Mouse (Mus musculus): Measurements from ENCODE around the gene Sytl1. TPM values are rescaled to one million over a fixed set of nuclear protein-coding genes. Genes with fewer than 3 reads are reported as not detected.

Sytl1 gene
- total and polyA plus RNA-seq, 3 experiments, result 0.05 to 2.5 (median 1.4) TPM

DNA sequence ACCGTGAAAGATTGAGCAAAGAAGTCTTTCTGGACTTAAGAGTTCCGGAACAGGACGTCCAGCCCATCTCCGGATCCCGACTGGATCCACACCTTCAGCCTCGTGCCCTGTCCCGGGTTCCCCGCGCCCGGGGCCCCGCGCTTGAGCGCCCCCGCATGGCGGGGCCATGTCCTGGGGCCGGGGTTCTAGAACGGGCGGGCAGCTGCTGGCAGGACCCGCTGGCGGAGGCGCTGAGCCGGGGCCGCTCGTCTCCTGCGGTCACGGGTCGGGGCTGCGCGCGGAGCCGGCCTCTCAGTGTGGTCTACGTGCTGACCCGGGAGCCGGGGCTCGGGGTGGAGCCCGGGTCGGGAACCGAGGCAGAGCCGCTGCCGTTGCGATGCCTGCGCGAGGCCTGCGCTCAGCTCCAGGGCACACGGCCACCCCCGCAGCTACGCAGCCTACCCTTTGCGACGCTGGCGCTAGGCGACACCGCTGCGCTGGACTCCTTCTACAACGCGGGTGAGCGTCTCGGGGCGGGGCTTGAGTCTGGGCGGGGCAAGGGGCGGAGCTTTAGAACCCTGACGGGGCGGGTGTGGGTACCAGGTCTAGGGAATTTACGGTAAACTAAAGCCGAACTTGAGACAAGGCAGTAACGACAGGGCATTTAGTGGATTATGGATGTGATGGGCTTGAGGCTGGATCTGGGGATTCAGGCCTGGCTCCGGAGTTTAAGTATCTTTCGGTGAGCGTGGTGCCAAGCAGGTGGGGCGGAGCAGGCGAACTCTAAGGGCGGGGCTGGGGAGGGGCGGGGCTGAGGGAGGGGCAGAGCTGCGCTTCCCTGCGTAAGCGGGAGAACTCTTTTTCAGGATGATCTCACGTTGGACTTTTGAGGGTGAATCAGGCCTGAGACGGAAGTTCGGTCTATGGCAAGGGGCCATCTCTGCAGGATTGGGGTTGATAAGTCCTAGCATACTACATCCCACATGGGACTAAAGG lies 21.7 kb downstream of the Sytl1 start:
- peak; percentile 55 for ATAC-seq (ENCODE audit: extremely low read depth, insufficient number of reproducible peaks, low FRiP score, poor library complexity, severe bottlenecking)
- TF ChIP-seq GATA2 (IDR thresholded peaks at IDR 0.05; ENCODE audit: borderline replicate concordance, low read depth, low read length), result no peak
- no peak for TF ChIP-seq CTCF (IDR thresholded peaks at IDR 0.05; ENCODE audit: low read depth, low read length)
- no peak for TF ChIP-seq GATA1 (IDR thresholded peaks at IDR 0.05; ENCODE audit: borderline replicate concordance, low read length)
- TF ChIP-seq POLR2AphosphoS5 (IDR thresholded peaks at IDR 0.05; ENCODE audit: insufficient replicate concordance, low read depth, low read length), result no peak
- TF ChIP-seq TAL1 (conservative IDR thresholded peaks at IDR 0.05; ENCODE audit: low read depth, low read length), result no peak
- H3K4me1 ChIP-seq (ENCODE audit: insufficient read depth, low read depth, low read length), result peaks cover 84% of the 10 kb centered on the region
- no peaks in the 10 kb centered on the region for H3K27me3 ChIP-seq (ENCODE audit: insufficient read depth, low read length)
- peak overlapping the region; percentile 84 for H3K4me3 ChIP-seq (ENCODE audit: low read depth, low read length)
- H3K36me3 ChIP-seq (replicated peaks), result peaks cover 45% of the 10 kb centered on the region
- DNase-seq (ENCODE audit: low spot score), result peak; percentile 76
- peaks cover 4% of the 10 kb centered on the region; the same call in 1 of the 2 replicates for H3K9me3 ChIP-seq (replicated peaks)

DNA sequence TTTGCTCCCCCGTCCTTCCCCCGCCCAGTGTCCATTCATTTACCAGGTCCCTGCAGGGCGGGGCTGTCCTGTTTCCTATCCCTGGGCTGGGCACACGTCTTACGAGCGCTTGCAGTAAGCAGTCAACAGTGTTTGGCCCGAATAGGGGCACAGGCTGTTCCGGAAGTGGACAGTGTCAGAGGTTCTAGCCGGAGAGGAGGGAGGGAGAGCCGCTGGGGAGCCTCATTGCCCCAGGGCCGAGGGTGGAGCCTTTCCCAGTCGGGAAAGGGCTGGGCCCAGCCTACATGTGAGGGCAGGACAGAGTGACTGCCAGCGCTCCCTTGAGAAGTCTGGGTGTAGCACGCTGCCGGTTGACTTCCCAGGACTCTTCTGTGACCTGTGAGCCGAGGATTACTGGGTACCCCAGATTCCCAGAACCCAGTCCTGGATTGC lies 22.4 kb downstream of the Sytl1 start, which contains the start of gene Map3k6:
Map3k6 (plus strand) TSS at position 329 of the 432 bp plus-strand sequence.
- H3K4me3 ChIP-seq (ENCODE audit: low read depth, low read length), result peak within 1 kb of the TSS; percentile 84
- peaks cover 4% of the 10 kb centered on the region; the same call in 1 of the 2 replicates for H3K9me3 ChIP-seq (replicated peaks)
- H3K4me1 ChIP-seq (ENCODE audit: insufficient read depth, low read depth, low read length), result peaks cover 81% of the 10 kb centered on the region
- ATAC-seq (ENCODE audit: extremely low read depth, insufficient number of reproducible peaks, low FRiP score, poor library complexity, severe bottlenecking) (peak; percentile 61), DNase-seq (ENCODE audit: low spot score) (peak; percentile 73)
- no peaks in the 10 kb centered on the region for H3K27me3 ChIP-seq (ENCODE audit: insufficient read depth, low read length)
- TF ChIP-seq POLR2AphosphoS5 (IDR thresholded peaks at IDR 0.05; ENCODE audit: insufficient replicate concordance, low read depth, low read length) (no peak), GATA1 (IDR thresholded peaks at IDR 0.05; ENCODE audit: borderline replicate concordance, low read length) (no peak), TAL1 (conservative IDR thresholded peaks at IDR 0.05; ENCODE audit: low read depth, low read length) (no peak), CTCF (IDR thresholded peaks at IDR 0.05; ENCODE audit: low read depth, low read length) (no peak), GATA2 (IDR thresholded peaks at IDR 0.05; ENCODE audit: borderline replicate concordance, low read depth, low read length) (no peak)
- peaks cover 38% of the 10 kb centered on the region for H3K36me3 ChIP-seq (replicated peaks)

DNA sequence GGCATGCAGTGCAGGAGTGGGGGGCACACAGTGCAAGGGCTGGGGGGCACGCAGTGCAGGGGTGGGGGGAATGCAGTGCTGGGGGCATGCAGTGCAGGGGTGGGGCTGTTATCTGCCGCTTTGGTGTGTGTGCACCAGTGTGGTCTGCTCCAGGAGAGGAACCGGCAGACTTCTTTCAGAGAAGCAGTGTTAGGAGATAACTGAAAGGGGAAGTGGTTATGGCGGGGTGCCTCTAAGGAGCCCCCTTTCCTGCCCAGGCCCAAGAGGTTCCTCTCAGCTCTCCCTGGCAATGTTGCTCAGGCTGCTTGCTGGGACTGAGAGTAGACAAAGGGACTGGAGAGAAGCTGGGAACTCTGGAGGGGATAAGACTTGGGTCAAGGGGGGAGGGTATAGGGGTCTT lies 25.0 kb downstream of the Sytl1 start:
- Histone ChIP-seq H3K9me3 (replicated peaks) (peaks cover 4% of the 10 kb centered on the region; the same call in 1 of the 2 replicates), H3K36me3 (replicated peaks) (peaks cover 14% of the 10 kb centered on the region), H3K4me1 (ENCODE audit: insufficient read depth, low read depth, low read length) (peaks cover 73% of the 10 kb centered on the region), H3K4me3 (ENCODE audit: low read depth, low read length) (no peak overlapping the region; the same call in 1 of the 2 replicates), H3K27me3 (ENCODE audit: insufficient read depth, low read length) (no peaks in the 10 kb centered on the region; the same call in 1 of the 2 replicates)
- ATAC-seq (ENCODE audit: extremely low read depth, insufficient number of reproducible peaks, low FRiP score, poor library complexity, severe bottlenecking) (peak; percentile 46; the same call in 1 of the 2 replicates), DNase-seq (ENCODE audit: low spot score) (peak; percentile 86)
- peak; percentile 57 for TF ChIP-seq TAL1 (conservative IDR thresholded peaks at IDR 0.05; ENCODE audit: low read depth, low read length)
- no peak for TF ChIP-seq POLR2AphosphoS5 (IDR thresholded peaks at IDR 0.05; ENCODE audit: insufficient replicate concordance, low read depth, low read length)
- no peak for TF ChIP-seq GATA1 (IDR thresholded peaks at IDR 0.05; ENCODE audit: borderline replicate concordance, low read length)
- no peak for TF ChIP-seq GATA2 (IDR thresholded peaks at IDR 0.05; ENCODE audit: borderline replicate concordance, low read depth, low read length)
- no peak for TF ChIP-seq CTCF (IDR thresholded peaks at IDR 0.05; ENCODE audit: low read depth, low read length)

DNA sequence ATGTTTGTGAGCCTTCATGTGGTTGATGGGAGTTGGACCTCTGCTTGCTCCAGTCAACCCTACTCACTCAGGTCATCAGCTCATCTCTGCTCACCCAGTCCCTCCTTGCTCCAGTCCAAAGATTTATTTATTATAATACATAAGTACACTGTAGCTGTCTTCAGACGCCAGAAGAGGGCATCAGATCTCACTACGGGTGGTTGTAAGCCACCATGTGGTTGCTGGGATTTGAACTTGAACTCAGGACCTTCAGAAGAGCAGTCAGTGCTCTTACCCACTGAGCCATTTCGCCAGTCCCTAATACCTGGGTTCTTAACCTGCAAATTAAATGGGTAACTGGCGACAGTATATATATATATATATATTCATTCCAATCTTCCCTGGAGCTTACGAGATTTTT lies 27.5 kb downstream of the Sytl1 start:
- peaks cover 2% of the 10 kb centered on the region; the same call in 1 of the 2 replicates for H3K27me3 ChIP-seq (ENCODE audit: insufficient read depth, low read length)
- no peak overlapping the region for H3K4me3 ChIP-seq (ENCODE audit: low read depth, low read length)
- ATAC-seq (ENCODE audit: extremely low read depth, insufficient number of reproducible peaks, low FRiP score, poor library complexity, severe bottlenecking), result no peak
- H3K4me1 ChIP-seq (ENCODE audit: insufficient read depth, low read depth, low read length), result peaks cover 61% of the 10 kb centered on the region
- TF ChIP-seq GATA1 (IDR thresholded peaks at IDR 0.05; ENCODE audit: borderline replicate concordance, low read length), result no peak
- no peak for TF ChIP-seq GATA2 (IDR thresholded peaks at IDR 0.05; ENCODE audit: borderline replicate concordance, low read depth, low read length)
- DNase-seq (ENCODE audit: low spot score), result no peak
- H3K9me3 ChIP-seq (replicated peaks), result peaks cover 4% of the 10 kb centered on the region; the same call in 1 of the 2 replicates
- peaks cover 5% of the 10 kb centered on the region for H3K36me3 ChIP-seq (replicated peaks)

DNA sequence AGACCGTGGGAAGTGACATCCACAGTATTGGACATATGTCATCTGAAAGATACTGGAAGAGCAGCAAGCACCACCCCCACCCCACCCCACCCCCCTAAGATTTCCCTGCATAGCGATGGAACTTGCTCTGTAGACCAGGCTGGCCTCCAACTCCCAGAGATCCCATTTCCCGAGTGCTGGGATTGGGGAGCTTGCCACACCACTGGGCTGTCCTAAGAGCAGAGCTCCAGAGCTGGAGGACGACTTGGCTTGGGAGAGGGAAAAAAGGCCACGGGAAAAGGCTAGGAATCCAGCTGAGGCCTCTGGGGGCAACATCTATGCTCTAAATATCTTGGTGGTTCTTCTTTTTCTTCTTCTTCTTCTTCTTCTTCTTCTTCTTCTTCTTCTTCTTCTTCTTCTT lies 28.1 kb downstream of the Sytl1 start:
- ATAC-seq (ENCODE audit: extremely low read depth, insufficient number of reproducible peaks, low FRiP score, poor library complexity, severe bottlenecking) (no peak), DNase-seq (ENCODE audit: low spot score) (no peak)
- H3K27me3 ChIP-seq (ENCODE audit: insufficient read depth, low read length), result peaks cover 2% of the 10 kb centered on the region; the same call in 1 of the 2 replicates
- no peak overlapping the region for H3K4me3 ChIP-seq (ENCODE audit: low read depth, low read length)
- H3K36me3 ChIP-seq (replicated peaks), result peaks cover 3% of the 10 kb centered on the region
- H3K9me3 ChIP-seq (replicated peaks), result peaks cover 4% of the 10 kb centered on the region; the same call in 1 of the 2 replicates
- TF ChIP-seq TAL1 (conservative IDR thresholded peaks at IDR 0.05; ENCODE audit: low read depth, low read length) (no peak), GATA2 (IDR thresholded peaks at IDR 0.05; ENCODE audit: borderline replicate concordance, low read depth, low read length) (no peak)
- peaks cover 55% of the 10 kb centered on the region for H3K4me1 ChIP-seq (ENCODE audit: insufficient read depth, low read depth, low read length)

DNA sequence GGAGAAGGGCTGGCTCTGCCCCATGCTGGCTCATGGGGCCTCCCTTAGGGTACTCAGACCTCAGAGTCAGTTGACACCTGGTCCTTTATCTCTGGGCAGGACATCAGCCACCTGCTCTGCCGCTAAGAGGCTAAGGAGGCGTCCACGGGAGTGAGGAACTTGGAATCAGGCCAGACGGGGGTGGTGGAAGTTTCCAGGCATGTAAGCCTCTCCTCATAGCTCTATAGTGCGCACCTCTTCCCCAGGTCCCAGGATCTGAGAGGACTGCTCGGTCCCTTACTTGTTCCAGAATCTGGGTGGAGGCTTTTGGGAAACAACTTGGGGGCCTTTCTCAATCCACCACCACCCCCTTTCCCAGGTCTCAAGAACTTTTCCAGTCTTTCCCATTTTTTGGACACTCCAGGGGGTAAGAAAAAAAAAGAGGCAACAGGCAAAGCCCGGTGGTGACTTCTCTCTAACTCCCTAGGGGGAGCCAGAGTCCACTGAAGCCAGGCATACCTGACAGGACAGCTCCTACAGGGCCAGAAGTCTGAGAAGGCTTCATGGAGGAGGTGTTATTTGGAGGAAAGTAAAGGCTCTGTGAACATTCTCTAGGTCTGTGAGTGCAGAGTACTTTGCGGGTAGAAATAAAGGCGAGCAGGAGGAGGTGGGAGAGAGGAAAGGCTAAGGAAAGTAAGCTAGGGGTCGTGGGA lies 29.5 kb downstream of the Sytl1 start:
- DNase-seq (ENCODE audit: low spot score) (no peak), ATAC-seq (ENCODE audit: extremely low read depth, insufficient number of reproducible peaks, low FRiP score, poor library complexity, severe bottlenecking) (no peak)
- Histone ChIP-seq H3K4me3 (ENCODE audit: low read depth, low read length) (no peak overlapping the region; the same call in 1 of the 2 replicates), H3K4me1 (ENCODE audit: insufficient read depth, low read depth, low read length) (peaks cover 43% of the 10 kb centered on the region), H3K36me3 (replicated peaks) (no peaks in the 10 kb centered on the region), H3K9me3 (replicated peaks) (peaks cover 4% of the 10 kb centered on the region; the same call in 1 of the 2 replicates), H3K27me3 (ENCODE audit: insufficient read depth, low read length) (peaks cover 8% of the 10 kb centered on the region; the same call in 1 of the 2 replicates)
- no peak for TF ChIP-seq GATA2 (IDR thresholded peaks at IDR 0.05; ENCODE audit: borderline replicate concordance, low read depth, low read length)
- no peak for TF ChIP-seq GATA1 (IDR thresholded peaks at IDR 0.05; ENCODE audit: borderline replicate concordance, low read length)
- 0 out of 2 replicates have a peak, but pooled peaks have one; percentile 12 for TF ChIP-seq CTCF (IDR thresholded peaks at IDR 0.05; ENCODE audit: low read depth, low read length)
- no peak for TF ChIP-seq TAL1 (conservative IDR thresholded peaks at IDR 0.05; ENCODE audit: low read depth, low read length)
- TF ChIP-seq POLR2AphosphoS5 (IDR thresholded peaks at IDR 0.05; ENCODE audit: insufficient replicate concordance, low read depth, low read length), result no peak
